Mouse (Mus musculus) adrenal gland, adult 8-10 months (tissue): ENCODE measurements around the gene Pdhx. TPM values are rescaled to one million over a fixed set of nuclear protein-coding genes. Genes with fewer than 3 reads are reported as not detected.

Source experiments
- DNase-seq: peaks from one replicate; pipeline ENCODE4 v3.0.0; 2022
- total RNA-seq, 4 experiments: library from RNA; stranded (reverse); gene quantifications; 2 replicates each; pipeline ENCODE4 v1.2.4; 2022

Pdhx gene
- total RNA-seq, result 100 to 1,000 TPM in 2 of 4 experiments, 10 to 100 TPM in 2; 64.2 to 136 (median 95.8) TPM

DNA sequence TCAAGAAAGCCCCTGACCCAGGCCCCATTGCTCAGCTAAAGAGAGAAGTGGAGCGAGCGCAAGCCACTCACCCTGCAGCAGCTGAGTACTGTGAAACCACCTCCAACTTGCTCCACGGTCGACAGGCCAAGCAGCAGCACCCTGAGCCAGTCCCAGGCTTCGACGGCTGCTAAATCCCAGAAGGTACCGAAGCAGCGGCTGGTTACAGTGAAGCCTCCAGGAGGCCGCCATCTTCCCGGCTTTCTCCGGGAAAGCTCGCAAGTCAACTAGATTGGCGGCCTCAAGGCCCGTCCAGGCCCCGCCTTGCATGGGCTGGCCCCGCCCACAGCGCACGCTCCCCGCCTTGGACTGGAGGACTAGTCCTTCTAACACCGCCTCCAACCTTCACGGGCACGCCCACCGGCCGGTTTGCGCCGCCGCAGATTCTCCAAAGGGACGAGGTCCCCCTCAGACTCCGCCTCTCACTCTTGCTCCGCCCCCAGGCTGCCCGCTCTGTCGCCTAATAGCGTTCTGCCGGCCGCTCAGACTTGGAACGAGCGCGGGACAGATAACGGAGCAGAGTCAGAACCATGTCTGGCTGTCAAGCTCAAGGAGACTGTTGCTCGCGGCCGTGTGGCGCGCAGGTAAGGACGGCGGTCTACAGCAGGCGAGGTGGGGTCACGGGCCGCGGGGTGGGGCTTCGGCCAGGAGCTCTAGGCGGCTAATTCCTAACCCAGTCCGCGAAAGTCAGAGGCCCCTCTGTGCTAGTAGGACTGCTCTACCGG lies at the start of gene Pdhx, which contains the start of gene Apip:
Pdhx (minus strand) TSS at position 295 of the 764 bp plus-strand sequence.
Apip (plus strand) TSS at position 457 of the 764 bp plus-strand sequence.
- peak; percentile 100 for DNase-seq

DNA sequence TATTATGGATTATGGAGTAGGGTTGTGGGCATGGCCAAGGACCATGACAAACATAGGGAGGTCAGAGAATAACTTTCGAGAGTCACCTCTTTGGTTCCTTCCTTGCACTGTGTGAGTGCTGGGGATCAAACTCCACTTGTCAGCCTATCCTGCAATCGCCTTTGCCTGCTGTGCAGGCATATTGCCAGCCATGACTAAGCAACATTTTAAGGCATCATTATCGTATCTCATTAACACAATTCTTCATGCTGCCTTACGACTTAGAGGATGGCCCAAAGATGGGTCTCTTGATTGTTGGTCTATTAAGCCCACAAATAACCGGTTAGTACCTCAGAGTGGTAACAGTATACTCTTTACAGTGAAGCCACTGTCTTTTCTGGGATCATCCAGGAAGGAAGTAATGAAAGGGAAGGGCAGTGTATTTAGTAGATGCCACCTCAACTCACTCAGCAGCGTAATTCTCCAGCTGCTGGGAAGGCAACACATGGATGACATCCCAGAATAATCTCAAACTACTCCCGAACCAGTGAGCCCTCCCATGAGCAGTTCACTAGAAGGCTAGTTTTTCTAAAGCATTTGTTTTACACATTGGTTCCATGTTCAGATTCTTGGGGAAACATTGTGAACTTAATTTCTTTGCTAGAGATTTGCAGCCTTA lies 46.0 kb upstream of the Pdhx start:
- no peak for DNase-seq

DNA sequence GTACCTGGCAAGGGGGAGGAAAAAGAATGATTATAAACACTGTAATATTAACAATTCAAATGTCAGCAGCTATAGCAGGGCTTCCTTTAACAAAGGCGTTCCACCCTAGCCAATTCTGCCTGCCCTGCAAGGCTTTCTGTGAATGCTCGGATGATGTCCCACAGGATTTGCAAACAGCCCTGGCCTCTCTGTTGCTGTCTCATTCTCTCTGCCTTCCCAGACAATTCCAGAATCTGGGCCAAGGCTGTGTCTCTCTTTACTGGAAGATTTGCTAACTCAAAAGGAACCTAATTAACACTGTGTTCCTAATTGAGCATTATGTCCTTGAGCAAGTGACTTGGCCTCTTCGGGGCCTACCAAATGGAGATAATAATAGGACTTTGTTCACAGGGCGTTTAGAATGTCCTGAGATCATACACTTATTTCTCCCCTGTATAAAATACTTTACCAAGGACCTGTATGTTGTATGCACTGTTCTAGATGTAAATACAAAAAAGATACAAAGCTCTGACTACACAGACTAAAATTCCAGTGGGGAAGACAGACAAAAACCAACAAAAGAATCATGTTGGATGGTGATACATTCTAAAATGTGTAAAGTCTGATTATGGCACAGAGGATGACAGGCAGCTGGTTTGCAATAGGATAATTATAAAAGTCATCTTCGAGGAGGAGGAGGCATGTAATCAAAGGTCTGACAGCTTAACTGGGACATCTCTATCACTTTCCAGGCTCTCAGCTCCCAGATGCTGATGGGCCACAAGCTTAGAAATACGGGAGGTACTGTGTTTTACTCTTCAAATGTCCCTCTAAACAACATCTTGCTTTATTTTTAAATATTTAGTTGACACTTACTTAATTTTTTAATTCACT lies 45.2 kb upstream of the Pdhx start:
- DNase-seq, result no peak

DNA sequence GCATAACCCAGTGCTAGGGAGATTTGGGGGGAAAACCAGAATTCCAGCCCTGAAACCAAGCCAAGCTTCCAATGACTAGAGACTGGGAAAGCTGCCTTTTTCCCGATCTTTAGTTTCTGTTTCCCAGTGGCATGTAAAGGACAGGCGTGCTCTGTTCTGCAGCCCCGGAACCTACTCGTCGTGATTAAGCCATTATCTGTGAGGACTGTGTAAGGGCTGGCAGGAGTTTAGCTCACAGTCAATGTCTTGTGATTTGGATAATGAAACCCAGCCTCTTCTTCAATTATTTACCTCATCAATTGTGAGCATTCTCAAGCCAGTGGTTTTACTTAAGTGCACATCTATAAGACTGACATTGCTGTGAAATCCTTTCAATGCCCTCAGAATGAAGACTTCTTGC lies 43.9 kb upstream of the Pdhx start:
- DNase-seq, result no peak

DNA sequence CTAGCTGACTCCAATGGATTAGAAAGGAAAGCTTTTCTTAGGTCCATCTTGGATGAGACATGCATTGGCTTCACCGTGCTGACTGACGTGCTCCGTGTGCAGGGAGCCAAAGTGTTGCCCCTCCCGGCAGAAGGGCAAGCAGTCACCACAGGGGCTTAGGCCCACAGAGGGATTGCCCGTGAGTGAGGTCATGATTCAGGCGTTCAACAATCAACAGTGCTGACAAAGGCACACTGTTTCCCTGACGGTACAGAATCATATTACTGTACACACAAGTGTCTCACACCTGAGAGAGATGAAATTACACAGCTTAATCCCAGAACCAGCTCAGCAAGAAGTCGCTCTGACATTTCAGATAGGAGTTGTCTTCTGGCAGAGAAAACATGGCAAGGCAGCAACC lies 38.4 kb upstream of the Pdhx start:
- DNase-seq, result no peak

DNA sequence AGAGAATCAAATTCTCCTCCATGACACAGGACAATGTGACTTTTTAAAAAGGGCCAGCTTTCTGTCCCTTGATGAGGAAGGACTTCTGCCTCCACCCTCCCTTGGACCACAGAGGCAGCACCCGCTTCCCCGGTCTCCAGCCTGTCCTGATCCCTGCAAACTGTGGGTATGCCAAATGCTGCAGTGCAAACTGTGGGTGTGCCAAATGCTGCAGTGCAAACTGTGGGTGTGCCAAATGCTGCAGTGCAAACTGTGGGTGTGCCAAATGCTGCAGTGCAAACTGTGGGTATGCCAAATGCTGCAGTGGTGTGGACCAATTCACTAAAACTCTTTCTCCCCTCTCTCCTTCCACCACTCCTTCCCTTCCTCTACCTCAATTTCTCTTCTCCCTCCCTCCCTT lies 32.9 kb upstream of the Pdhx start:
- DNase-seq, result no peak

DNA sequence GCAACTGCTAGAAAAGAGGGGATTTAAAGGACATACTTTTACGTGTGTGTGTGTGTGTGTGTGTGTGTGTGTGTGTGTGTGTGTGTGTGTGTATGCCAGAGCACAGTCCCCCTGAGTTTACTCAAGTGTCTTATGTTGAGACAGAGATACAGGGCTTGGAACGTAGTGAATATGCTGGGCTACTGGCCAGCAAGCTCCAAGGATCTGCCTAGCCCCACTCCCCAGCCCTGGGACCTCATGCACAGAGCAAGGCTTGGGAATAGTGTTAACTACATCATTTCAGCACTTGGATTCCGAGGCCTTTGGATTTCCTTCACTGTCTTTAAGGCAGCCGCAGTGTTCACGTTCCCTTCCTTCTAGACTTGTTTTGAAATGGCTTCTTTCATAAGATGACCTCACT lies 29.3 kb upstream of the Pdhx start:
- no peak for DNase-seq

DNA sequence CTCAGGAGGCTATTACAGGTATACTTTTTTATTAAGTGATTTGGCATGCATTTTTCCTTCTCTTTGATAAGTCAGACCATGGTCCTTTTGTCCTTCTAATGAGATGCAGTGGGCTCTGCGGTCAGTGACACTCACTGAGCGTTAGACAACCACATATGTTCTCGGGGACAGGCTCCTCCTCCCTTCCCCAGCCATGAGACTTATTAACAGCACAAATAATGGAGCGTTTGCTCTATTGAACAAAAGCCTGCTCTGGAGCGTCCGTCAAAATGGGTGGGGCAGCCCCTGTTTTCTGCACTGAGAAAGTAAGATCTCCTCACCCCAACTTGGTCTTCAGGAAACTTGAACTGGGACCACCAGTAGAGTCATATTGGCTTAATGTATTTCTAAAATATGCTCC lies 16.2 kb upstream of the Pdhx start:
- no peak for DNase-seq

DNA sequence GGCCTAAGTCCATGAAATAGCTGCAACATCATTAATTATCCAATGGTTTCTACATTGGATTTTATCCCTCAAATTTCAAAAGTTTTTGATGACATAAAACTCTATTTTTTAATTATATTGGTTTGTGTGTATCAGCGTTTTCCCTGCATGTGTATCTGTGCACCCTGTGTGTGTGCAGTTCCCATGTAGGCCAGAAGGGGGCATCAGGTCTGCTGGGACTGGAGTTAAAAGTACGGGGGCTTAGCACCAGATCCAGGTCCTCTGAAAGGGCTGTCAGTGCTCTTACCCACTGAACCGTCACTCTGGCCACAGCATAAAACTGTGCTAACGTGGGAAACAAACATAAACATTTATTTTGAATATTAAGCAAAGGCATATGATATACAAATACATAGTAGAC lies 14.8 kb upstream of the Pdhx start:
- DNase-seq, result no peak

DNA sequence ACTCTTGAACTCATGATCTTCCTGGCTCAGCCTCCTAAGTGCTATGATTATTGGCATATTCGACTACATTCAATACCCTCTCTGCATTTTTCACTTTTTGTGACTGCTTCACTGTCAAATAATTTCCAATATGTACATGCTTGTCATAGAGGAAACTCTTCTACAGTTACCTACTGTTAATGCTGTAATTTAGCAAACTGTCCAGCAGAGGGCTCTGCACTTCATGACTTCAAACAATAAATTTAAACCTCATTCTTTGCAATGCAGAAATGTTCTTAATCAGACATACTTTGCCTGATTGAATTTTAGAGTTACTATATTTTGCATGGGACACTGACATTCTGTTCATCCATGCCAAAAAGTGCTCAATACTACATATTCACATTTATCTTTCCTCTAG lies 13.1 kb upstream of the Pdhx start:
- DNase-seq, result no peak

DNA sequence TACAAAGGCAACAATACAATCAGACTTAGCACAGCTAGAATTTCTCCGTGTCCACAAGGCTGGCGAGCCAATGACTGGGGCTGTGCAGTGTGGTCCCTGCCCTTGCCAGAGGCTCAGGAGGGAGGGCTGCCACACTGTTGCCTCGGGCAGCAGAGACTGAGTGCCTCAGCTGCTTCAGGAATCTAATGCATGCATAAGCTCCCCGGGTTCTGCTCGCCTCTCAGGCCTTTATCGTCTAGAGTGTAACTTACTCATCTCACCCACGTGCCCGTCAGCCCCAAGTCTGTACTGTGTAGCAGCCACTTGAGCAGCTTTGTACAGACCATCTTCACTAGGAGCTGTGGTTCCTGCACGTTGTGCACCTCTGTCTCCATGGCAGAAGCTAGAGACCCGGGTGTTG lies 12.3 kb upstream of the Pdhx start:
- DNase-seq, result no peak

DNA sequence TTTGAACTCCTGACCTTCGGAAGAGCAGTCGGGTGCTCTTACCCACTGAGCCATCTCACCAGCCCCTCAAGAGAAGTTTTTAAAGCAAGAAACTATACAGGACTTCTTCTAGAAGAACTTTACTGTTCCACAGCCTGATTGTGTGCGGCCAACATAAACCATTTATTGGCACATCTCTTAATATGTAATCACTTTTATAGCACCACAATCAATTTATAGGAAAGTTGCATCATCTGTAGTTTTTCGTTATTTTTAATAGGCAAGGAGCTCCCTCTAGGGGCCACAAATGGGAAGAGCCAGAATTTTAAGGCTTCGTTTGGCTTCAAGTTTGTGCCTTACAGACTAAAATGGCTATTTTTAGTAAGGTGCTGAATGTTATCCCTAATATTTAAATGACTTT lies 11.1 kb upstream of the Pdhx start:
- DNase-seq, result no peak

DNA sequence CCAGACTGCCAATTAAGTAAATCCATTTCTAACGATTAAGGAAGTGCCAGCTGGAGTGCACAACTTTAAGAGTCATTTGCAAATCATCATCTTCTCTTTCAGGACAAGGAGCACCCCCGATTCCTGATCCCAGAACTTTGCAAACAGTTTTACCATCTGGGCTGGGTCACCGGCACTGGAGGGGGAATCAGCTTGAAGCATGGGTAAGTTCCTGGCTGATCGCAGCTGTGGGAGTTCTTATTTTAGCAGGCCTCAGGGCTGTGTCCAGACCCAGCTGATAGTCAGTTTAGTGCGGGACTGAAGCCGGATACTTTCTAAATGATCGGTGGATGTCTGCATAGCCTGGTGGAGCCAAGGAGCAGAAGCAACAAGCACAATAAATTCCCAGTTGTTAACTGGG lies 9.5 kb upstream of the Pdhx start:
- DNase-seq, result no peak

DNA sequence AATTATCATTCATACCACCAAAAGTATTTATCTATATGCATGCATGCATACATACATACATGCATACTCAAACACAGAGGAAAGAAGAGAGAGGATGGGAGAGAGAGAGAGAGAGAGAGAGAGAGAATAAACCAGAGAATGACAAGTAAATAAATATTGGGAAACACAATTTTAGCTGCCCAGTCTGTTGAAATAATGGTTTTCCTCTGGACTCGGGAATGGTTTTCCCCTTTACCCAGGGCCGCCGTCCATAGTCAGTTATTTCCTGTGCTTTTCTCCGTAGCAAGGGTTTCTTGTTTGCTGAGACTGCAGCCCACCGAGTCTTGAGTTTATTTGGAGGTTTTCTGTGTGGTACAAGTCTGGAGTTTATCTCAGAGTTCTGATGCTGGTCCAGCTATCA lies 8.4 kb upstream of the Pdhx start:
- no peak for DNase-seq

DNA sequence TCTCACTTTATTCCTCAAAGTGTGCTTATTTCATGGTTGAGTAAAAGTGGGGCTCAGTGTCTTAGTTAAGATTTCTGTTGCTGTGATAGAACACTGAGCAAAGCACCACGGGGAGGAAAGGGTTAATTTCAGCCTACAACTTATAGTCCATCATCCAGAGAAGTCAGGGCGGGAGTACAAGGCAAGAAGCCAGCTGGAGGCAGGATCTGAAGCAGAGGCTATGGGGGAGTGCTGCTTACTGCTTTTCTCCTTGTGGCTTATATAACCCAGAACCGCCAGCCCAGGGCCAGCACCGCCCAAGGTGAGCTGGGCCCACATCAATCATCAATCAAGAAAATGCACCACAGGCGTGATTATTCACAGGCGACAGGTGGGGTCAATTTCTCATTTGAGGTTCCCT lies 7.8 kb upstream of the Pdhx start:
- no peak for DNase-seq

DNA sequence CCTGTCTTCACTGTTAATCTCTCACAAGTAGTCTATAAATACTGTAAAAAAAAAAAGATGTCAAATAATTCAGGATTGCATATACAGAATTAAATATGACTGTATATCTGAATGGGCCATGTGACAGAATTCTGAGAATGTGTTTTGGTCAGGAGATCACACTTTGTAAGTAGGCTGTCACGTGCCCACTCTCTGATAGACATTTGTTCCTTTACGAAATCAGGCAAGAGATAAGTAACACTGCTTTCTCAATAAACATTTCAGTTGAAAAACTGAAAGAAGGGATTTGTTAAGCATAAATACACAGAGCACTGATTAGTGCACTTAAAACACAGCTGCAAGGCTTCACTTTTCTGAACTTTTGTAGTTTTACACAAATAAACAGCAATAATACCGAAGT lies 2.7 kb downstream of the Pdhx start:
- no peak for DNase-seq

DNA sequence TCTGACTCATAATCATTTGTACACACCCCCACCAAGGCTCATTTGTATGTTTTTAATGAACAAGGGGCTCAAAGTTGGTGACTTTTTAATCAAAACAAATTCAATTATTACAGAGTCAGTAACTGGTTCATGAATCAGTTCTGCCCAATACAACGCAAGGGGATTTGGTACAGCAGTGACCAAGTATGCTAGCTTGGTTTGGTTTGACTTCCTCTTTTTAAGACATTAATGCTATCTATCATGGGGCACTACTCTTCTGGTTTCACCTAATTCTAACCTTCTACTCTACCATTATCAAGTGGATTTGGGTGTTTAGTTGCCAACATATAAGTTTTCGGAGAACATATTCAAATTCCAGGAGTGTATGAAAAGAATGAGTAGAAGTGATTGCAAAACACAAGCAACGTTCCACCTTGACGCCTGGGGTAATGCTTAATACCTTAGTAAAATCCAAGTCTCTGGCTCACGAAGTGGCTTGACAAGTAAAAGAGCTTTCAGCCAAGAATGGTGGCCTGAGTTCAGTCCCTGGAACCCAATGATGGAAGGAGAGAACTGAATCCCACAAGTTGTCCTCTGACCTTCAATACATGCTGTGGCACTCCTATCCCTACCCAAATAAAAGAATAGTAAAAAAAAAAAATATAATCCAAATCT lies 3.4 kb downstream of the Pdhx start:
- no peak for DNase-seq

DNA sequence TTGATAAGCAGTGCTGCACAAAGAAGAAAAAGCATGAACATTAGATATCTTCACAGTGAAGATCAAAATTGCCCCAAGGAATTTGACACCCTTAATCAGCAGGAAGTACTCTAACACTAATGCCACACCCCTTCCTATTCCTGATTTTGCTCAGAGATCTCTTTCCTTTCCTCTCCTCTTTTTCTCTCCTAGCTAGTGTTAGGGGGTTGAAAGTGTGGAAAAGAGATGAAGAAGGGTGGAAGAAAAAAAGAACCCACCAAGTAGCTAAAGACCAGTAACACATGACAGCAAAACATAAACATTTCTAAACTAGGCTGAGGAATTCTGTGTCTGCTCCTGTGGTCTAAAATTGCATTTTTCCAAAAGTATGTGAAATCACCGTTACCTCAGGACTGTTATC lies 4.7 kb downstream of the Pdhx start:
- DNase-seq, result no peak

DNA sequence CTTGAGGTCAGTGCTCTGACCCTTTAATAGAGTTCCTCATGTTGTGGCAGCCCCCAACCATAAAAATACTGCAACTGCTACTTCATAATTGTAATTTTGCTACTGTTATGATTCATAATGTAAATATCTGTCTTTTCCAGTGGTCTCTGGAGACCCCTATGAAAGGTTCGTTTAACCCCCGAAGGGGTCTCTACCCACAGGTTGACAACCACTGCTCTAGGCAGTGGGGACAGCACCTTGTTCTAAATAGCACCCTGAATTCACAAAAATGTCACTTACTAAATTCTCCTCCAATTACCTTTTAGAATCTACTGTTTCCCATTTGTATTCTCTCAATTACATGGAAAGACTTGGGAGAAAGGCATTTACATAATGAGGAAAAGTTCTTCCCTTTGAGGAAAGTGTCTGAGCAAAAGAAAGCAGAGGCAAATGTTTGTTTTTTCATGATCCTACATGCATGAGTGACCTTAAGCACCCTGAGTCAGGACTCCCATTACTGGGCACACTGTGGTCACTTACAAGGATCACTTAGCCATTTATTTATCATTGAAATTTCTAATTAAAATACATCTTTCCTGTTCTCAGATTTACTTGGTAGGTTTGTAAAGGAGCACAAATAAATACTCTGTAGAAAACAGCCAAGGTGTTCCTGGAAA lies 5.6 kb downstream of the Pdhx start:
- no peak for DNase-seq

DNA sequence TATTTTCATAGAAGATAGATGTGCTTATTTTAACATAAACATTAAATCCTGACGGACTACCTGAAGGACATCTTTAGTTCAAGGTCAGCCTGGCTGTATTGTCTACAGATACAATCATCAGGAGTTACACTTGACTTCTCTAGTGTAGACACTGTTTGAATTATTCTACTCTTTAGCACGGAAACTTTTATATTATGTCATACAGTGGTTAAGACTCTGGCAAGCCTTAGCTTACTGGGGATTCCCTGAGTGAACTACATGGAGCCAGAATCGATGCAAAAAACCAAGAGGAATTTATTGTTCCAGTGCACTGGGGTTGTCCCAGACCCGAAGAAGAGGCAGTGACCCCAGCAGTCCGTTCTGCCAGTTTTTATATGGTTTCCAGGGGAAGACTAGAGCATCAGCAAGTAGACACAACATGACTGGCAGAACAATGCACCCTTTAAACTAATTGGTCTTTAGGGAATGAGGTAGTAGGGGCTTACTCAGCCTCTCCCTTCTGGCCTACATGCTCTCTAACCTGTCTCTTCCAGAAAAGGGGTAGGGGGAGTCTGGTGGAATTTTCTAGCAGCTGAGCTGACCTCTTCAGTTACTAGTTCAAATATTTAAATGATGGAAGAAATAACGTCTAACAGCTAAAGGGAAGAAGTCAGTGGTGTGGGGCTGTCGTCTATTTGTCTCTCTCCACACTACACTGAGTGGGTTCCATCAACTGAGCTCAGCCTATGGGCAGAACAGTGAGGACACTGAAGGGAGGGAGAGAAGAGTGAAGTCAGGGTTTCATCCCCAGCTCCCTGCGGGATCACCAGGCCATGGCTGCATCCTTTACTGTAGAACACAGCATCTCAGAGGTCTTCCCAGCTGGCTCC lies 6.4 kb downstream of the Pdhx start:
- DNase-seq, result no peak

DNA sequence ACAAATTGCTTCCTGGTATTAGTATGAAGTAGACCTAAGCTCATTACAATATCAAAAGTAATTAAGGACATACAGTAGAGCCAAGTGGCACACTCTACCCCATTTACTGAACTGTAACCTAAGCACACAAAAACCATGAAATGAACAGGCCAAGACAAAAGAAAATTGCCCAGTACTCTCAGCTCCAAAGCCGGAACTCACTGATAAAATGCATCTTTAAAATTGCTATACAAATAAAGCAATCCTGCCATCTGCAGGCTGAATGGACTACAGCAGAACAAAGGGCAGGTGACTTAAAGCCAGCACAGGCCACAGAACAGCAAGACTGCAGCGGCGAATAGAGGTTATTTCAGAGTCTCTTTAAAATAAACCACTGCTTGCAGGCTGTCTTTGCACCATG lies 10.4 kb downstream of the Pdhx start:
- no peak for DNase-seq
